Mouse (Mus musculus) cortical plate, adult 2 months (tissue): ENCODE results near the gene Dse. TPM values are rescaled to one million over a fixed set of nuclear protein-coding genes. Genes with fewer than 3 reads are reported as not detected.
A peak's percentile ranks its signal among the peaks of the same experiment; 100 is the strongest.

Source experiments
- H3K27ac ChIP-seq: fragments of 200-500 bp; 2 replicates; pipeline ENCODE4 v1.5.1; 2012; ENCODE audit warnings: low read length, control low read depth, inconsistent platforms; ENCODE audit not compliant: insufficient read depth
- H3K4me1 ChIP-seq: fragments of 200-500 bp; 2 replicates; pipeline ENCODE4 v1.6.1; 2011; ENCODE audit warnings: low read length; ENCODE audit not compliant: control insufficient read depth, insufficient read depth
- H3K4me3 ChIP-seq: fragments of 200-500 bp; 2 replicates; pipeline ENCODE4 v1.5.1; 2011; ENCODE audit warnings: mild to moderate bottlenecking, low read length, control low read depth; ENCODE audit not compliant: insufficient read depth
- CTCF ChIP-seq: fragments of 200-500 bp; IDR thresholded peaks from 2 replicates; pipeline ENCODE4 v1.5.1; 2011; ENCODE audit warnings: mild to moderate bottlenecking, control low read depth, low read length; ENCODE audit not compliant: insufficient read depth; ENCODE audit errors: extremely low read depth
- POLR2A ChIP-seq: fragments of 200-500 bp; IDR thresholded peaks from 2 replicates; pipeline ENCODE4 v1.6.1; 2011; ENCODE audit warnings: mild to moderate bottlenecking, low read length, control low read depth; ENCODE audit not compliant: insufficient read depth; ENCODE audit errors: extremely low read depth
- polyA plus RNA-seq: library from polyadenylated mRNA; depleted of rRNA; stranded (reverse); fragments of >200 nt; gene quantifications from 2 replicates; pipeline ENCODE4 v1.2.3, GENCODE M21; 2012; rRNA removed

Dse gene
- polyA plus RNA-seq, 1 experiment, result 2.8 TPM

DNA sequence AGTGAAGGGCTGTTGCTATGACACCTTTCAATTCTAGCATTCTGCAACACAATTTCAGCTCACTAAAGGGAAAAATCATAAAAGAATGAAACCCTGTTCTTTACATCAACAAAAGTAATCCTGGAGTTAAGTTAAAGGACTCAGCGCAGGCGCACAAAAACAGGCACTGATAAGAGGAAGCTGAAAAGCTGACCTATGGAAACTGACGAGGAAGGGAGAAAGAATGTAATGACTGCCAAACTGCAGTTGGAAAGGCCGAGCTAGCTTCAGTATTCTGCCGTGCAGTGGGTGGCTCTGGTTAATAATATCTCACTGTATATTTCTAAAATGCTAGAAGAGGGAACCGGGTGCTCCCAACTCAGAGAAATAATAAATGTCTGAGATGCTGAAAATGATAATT, 69.5 kb downstream of the Dse start:
- H3K4me3 ChIP-seq, result no peak overlapping the region
- H3K27ac ChIP-seq, result no peak overlapping the region
- H3K4me1 ChIP-seq, result no peaks in the 10 kb centered on the region
- TF ChIP-seq CTCF, result no peak
- TF ChIP-seq POLR2A, result no peak

DNA sequence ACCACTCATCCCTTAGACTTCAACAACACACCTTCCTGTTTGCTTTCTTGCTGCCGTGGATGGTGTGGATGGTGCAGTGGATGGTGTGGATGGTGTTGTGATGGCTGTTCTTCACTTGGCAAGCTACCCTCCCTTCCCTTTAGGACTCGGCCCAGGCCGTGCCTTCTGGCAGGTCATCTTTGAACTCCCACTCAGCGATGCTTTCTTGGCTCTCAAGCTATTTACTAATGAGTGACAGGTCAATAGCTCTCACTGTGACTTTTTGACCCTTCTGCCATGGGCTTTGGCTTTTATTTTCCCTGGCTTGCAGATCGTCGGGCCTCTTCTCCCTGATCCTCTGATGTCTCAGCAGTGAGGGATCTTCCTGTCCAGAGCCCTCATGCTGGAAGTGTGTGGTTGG, 71.1 kb downstream of the Dse start:
- no peak for TF ChIP-seq CTCF
- H3K27ac ChIP-seq, result no peak overlapping the region
- no peak overlapping the region for H3K4me3 ChIP-seq
- H3K4me1 ChIP-seq, result no peaks in the 10 kb centered on the region

DNA sequence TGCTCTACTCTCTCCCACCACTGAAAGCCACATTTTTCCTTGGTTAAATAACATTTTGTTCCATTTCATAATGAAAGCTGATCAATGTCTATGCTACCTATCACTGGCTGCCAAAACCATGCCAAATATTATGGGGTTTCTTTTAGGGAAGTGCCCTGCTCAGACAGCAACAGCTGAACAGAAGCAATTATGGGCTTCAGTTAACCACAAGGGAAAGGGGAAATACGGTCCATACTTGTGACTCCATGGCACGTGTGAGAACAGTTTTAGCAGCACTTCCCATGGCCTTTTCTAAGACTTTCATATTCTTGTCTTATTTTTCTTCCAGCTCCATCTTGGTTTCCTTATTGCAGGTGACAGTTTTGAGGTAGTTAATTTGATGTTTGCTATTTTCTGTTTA, 76.2 kb downstream of the Dse start:
- H3K4me3 ChIP-seq, result no peak overlapping the region
- no peaks in the 10 kb centered on the region for H3K4me1 ChIP-seq
- no peak for TF ChIP-seq POLR2A
- no peak for TF ChIP-seq CTCF
- H3K27ac ChIP-seq, result no peak overlapping the region

DNA sequence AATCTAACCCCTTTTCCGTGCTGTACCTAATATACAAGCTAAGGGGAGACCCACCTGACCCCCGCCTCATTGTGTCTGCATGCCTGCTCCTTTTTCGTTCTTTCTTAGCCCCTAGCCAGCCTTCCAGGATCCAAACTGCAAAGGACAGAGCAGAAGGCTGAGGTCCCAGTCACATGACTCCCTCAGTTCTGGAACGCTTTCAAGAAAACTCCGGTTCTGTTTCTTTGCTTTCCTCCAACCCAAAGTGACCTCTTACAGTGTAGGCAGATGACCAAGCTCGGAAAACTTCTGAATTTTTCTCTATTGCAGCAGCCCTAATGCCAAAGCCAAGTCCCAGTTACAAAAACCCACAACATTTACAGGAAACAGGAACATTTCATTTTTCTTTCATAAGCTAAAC, 79.1 kb downstream of the Dse start:
- Histone ChIP-seq H3K4me1 (no peaks in the 10 kb centered on the region), H3K27ac (no peak overlapping the region), H3K4me3 (no peak overlapping the region)
- TF ChIP-seq POLR2A (no peak), CTCF (no peak)

DNA sequence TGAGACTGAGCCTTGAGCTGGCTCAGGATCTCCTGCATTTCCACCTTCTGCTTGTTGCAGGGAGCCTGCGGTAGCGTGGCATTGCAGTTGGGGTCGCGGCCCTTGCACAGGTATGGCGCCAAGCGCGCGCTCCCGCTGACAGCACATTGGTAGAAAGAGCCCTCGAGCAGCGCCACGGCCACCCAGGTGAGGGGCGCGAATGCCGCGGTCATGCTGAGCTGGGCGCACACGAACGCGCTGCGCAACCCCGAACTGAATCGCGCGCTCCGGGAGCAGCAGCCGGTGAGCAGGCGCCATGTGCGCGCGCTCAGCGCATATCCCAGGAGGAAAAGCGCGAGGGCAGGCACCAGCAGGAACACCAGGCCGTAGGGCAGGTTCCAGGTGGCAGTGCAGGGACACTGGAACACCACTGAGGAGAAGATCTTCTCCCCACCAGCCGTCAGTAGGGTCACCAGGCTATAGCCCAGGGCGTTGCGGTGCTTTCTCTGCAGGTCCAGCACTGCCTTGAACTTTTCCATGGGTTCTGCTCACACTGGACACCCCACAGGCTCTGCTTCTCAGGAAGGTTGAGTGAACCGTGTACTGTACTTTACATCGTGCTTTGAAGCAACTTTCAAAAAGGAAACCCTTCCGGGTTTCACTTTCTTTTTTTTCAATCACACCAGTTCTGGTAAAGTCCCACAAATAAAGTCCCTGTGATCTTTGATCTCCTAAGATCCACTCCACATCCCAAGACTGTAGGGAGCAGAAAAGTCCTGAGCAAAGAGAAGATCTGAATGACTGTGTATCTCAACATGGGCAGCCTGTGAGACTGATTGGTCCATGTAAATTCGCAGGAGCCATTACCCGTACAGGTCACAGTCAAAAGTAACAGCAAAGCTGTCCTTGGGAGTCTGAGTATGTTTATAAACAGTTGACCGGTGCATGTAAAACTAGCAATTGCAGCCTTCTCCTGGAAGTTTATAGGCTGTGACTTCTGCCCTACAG, 79.8 kb downstream of the Dse start, which contains the start of gene Calhm6:
Calhm6 (minus strand) TSS at position 593 of the 987 bp plus-strand sequence.
- Histone ChIP-seq H3K4me1 (no peaks in the 10 kb centered on the region), H3K27ac (no peak within 1 kb of the TSS), H3K4me3 (peak within 1 kb of the TSS; percentile 58)
- TF ChIP-seq POLR2A, result no peak
- TF ChIP-seq CTCF, result no peak

DNA sequence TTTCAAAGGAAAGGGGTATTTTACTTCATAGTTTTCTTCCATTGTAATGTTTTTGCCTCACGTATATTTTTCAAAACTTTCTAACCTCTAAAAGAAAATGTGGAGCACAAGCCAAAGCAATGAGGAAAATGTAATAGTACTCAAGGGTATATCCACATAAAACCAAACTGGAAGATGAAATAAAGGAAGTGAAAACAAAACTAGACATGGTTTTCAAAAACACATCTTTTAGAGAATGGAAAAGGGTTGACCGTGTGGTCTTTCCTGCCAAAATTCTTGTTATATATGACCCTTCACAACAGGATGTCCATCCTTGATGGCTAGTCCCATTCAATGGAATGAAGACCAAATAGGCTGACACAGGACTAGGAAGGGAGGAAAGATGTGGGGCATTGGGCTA, 89.1 kb downstream of the Dse start:
- H3K4me1 ChIP-seq, result no peaks in the 10 kb centered on the region
- H3K27ac ChIP-seq, result no peak overlapping the region
- H3K4me3 ChIP-seq, result no peak overlapping the region
- no peak for TF ChIP-seq POLR2A

DNA sequence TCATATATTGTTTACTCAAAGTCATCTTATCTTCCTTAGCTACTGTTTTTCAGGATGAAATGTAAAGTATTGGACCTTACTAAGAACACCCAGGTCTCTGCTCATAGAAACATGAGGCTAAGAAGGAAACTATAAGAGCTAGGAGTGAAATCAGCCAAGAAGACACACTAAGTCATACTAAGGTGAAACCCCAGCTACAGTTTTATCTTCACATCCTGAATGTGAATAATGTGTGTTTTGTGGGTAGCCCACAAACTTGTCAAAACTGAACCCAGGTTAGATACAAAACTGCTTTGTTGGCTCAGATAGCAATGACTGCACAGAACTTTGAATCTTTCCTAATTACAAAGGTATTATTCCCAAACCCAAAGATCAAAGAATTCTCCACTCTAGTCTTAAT, 89.7 kb downstream of the Dse start:
- Histone ChIP-seq H3K4me3 (no peak overlapping the region), H3K4me1 (no peaks in the 10 kb centered on the region), H3K27ac (no peak overlapping the region)
- no peak for TF ChIP-seq CTCF
- no peak for TF ChIP-seq POLR2A

DNA sequence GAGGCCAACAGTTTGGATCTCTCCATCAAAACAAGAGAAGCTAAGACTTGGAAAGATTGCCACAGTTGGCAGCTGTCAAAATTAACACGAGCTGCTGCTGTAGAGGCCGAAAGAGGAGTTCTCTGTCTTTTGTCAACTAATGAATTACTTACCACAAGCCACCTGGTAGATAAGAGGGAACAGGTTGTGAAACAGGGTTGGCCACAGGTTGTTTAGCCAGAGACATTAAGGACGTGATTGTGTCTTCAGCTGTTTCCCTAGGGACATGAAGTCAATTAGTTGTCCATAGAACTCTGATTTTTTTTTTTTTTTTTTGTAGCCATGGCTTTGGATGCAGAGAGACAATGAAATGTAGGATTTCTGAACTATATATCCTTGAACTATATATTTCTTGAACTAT, 90.4 kb downstream of the Dse start:
- no peak for TF ChIP-seq POLR2A
- Histone ChIP-seq H3K4me1 (no peaks in the 10 kb centered on the region), H3K27ac (no peak overlapping the region), H3K4me3 (no peak overlapping the region)

DNA sequence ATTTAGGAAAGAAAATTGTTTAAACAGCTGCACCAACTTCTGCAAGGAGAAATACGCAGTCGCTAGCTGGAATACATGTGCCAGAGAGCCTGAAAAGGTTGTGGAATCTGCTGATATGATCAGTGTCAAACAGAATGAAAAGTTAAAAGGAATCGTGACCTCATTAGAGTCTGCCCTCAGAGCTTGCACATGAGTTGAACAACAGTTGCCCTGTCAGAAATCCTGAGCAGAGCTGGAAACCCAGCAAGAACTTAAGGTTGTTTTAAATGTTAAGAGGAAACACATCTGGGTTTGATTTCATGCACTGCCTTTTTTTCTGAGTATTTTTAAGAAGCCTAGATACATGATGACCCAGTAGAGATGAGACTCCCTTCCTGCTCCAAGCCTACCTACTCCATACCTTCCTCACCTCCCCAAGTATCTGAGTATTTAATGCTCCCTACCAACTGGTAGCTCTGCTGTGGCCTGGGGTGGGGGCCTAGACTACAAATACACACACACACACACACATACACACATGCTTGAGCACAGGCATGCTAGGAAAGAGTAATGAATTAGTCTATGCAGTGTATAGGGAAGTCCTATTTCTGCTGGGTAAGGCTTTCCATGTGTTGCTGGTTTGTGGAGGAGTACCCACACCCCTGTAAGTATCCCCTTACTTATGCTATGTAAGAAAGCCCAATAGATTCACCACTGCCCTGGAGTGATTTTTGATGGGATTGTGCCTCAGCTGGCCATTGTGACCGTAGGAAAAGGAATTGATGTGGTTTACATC, 95.4 kb downstream of the Dse start:
- no peaks in the 10 kb centered on the region for H3K4me1 ChIP-seq
- TF ChIP-seq POLR2A, result no peak
- TF ChIP-seq CTCF, result no peak
- H3K27ac ChIP-seq, result no peak overlapping the region
- no peak overlapping the region for H3K4me3 ChIP-seq

DNA sequence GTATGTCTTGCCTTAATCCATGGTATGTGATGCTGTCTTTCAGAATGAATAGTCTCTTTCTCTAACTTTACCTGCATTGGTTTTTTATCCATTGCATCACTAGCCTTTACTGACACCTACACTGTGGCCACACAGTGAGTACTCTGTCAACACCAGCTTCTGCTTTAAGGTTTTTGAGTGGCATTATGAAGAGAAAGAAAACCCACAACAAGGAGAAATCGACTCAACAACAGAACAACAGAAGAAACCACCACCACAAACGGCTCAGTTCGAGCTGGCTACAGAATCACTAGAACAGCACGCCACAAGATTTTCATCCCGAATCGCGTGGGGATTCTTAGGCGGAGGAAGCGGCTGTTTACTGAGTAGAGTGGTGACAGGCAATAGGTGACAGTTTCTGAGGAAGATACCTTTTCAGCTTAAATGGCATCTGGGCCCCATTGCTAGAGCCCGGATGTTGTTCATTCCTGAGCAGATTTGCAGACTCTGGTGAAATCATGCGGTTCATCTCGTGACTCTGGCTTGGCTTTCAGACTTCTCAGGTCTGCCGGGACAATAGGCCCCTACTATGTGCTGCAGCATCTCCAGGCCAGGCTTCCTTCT, 96.6 kb downstream of the Dse start:
- TF ChIP-seq CTCF (no peak), POLR2A (no peak)
- Histone ChIP-seq H3K4me1 (no peaks in the 10 kb centered on the region), H3K27ac (no peak overlapping the region), H3K4me3 (no peak overlapping the region)

Other genes starting within 250 kb of the Dse start
- 65.8 and 72.3 TPM in 2 replicates for gene Rwdd1, start 188.1 kb downstream of the Dse start, polyA plus RNA-seq
- 0.19 TPM in 1 of 2 replicates, not detected in the other for gene Trappc3l, start 170.1 kb downstream of the Dse start, polyA plus RNA-seq
- gene Calhm4, start 163.4 kb downstream of the Dse start, polyA plus RNA-seq, result 0.02 TPM in 1 of 2 replicates, not detected in the other
- 2.0 and 2.4 TPM in 2 replicates for gene Calhm5, start 111.2 kb downstream of the Dse start, polyA plus RNA-seq
- 0.42 and 0.56 TPM in 2 replicates for gene Calhm6, start 79.7 kb downstream of the Dse start, polyA plus RNA-seq
- 110 and 118 TPM in 2 replicates for gene Tspyl1, start 74.5 kb upstream of the Dse start, polyA plus RNA-seq
- 315 and 334 TPM in 2 replicates for gene Tspyl4, start 89.7 kb upstream of the Dse start, polyA plus RNA-seq
- 0.02 and 0.04 TPM in 2 replicates for gene Col10a1, start 182.3 kb upstream of the Dse start, polyA plus RNA-seq
- 1.9 and 2.4 TPM in 2 replicates for gene Nt5dc1, start 210.8 kb upstream of the Dse start, polyA plus RNA-seq